Mouse (Mus musculus): ENCODE measurements around the gene Amdhd1.
A peak's percentile ranks its signal among the peaks of the same experiment; 100 is the strongest.
"Not testable (repeated sequence)": the region's sequence is repeated elsewhere in the genome, so short reads cannot be mapped to it uniquely, and the experiment has no call there.

Amdhd1 gene

DNA sequence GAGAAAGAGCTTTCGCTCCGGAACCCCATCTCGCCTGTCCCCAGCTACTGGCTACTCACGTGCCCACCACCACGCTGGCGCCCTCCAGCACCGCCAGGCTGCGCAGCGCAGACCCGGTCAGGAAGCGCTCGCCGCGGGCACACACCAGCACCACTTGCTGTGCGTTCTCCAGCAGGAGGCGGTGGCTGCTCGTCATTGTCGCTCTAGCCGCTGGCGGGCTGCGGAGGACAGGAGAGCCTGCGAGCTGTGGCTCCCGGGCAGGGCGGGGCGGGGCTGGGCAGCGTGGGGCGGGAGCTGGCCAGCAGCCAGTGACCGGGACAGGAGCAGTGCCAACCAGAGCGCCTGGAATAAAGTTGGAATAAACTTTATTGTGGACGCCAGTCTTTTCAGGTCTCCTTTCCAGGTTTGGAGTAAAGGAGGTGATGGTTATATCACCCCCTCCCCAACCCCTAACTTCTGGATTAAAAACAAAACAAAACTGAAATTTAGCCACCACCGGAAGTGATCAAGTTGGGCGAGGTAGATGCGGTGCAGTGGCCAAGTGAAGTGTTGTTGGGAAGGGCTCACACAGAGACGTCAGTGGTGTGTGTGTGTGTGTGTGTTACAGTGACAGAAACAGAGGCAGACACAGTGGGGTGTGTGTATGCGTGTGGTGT lies at the start of gene Amdhd1:
Amdhd1 (minus strand) TSS at position 259 of the 656 bp plus-strand sequence.
- DNase-seq, result peak; percentile 71

DNA sequence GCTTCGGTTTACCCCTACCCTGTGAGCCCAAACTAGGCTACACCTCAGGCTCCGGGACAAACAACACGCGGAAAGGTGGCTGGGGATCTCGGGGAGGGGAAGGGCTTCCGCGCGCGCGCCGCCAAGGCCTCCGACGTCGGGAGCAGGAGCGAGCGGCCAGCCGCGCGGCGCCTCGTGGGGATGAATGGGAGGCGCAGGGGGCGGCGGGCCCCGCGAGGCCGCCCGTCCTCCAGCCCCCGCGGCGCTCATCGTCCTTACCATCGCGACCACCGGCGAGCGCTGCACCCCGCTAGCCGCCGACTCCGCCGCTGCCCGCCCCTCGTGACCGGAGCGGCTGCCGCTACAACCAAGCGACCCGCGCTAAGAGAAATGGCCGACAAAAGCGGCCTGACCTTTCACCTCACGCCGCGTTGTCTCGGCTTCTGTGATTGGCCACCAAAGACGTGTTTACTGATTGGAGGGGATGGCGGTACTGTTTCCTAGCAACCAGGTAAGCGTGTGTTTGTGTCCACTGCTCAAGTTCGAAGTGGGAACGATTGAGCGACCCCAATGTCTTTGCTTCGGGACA lies 49.5 kb upstream of the Amdhd1 start, which contains the start of gene Snrpf:
Snrpf (minus strand) TSS at position 426 of the 568 bp plus-strand sequence.
- peak; percentile 93 for DNase-seq

DNA sequence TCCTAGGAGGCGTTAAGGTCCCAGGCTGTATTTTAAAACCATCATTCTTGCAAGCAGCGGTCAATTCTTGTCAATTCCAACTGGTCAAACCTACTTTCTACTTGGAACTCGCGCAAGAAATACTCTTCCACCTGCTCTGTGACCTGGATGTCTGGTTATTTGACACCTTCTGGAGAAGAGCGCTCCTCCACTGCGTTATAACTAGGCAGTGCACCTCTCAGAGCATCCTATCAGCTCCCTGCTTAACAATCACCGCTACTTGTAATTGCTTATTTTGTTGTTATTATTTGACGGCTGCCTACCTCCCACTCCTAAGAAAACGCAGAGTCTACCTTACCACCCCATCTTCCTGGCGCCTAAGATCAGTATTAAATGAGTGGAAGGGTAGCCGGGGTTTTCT lies 49.0 kb upstream of the Amdhd1 start:
- DNase-seq, result no peak

DNA sequence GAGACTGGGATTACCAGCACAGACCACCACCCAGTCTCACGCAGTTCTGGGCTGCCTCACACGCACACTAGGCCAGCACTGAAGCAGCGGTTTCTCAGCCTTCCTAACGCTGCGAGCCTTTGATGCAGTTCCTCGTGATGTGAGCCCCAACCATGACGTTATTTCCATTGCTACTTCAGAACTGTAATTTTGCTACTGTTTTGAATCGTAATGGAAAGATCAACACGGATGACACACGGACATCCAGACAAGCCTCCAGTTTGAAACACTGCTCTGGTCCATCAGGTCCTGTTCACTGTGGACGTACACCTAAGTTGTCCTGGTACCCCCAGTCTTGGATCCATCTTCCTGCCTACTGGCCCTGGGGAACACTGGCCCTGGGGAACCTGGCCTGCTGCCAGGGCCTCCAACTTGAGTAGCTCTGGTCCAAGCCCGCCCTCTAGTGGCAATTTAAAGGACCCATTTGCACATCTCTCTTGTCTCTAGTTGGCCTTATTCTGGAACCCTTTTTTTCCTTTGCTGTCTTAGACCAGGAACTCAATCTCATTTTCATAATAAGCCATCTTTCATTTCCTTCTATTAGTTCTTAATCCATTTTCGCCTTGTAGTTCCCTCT lies 37.5 kb upstream of the Amdhd1 start:
- peak; percentile 53 for DNase-seq

DNA sequence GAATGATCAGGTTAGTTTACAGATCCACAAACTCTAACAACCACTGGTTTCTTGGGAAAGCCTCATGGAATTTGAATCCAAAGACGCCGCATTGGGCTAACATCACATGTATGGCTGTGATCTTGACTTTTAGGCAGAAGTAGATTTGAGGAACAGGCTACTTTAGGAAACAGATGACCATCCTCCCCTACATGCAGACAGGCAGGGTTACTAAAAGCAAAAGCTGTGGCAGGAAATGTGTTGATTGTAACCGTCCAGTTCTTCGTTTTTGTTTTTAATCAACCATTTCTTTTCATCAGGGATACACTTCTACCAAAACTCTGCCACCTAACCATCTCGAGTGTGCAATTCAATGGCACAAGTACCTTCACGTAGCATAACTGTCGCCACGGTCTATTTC lies 36.1 kb upstream of the Amdhd1 start:
- DNase-seq, result no peak

DNA sequence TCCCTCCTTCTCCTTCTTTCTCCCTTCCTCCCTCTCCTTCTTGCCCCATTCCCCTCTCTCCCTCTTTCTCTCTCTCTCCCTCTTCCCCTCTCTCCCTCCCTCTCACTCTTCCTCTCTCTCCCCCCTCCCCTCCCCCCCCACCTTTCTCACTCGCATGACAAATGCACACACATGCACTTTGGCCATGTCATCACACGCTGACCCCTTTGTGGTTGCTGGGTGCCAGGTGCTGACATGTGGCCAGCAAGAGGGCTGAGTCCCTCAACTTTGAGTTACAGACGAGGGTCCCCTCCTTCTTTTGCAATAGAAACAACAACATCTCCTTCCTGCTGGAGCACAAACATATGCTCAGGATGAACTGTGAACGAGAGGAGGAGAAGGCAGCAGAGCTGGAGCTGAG lies 35.1 kb upstream of the Amdhd1 start:
- DNase-seq, result no peak

DNA sequence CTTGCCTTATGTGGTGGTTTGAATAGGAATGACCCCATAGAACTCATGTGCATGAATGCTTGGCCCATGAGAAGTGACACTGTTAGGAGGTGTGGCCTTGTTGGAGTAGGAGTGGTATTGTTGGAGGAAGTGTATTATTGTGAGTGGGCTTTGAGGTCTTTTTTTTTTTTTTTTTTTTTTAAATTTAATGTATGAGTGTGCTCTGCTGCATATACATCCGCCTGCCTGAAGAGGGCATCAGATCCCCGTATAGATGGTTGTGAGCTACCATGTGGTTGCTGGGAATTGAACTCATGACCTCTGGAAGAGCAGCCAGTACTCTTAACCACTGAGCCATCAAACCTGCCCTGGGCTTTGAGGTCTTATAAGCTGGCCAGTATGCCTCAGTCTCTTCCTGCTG lies 32.4 kb upstream of the Amdhd1 start:
- DNase-seq, result no peak

DNA sequence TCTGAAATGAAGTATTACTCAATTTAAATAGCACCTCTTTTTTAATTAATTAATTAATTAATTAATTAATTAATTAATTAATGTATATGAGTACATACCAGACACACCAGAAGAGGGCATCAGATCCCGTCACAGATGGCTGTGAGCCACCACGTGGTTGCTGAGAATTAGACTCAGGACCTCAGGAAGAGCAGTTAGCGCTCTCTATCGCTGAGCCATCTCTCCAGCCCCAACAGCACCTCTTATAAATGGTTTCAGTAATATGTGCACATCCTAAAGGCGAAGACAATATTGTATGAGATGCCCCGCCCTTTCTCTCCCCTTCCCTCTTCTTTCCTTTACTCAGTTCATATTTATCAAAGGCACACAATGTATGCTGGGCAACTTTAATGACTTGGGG lies 28.8 kb upstream of the Amdhd1 start:
- DNase-seq, result no peak

DNA sequence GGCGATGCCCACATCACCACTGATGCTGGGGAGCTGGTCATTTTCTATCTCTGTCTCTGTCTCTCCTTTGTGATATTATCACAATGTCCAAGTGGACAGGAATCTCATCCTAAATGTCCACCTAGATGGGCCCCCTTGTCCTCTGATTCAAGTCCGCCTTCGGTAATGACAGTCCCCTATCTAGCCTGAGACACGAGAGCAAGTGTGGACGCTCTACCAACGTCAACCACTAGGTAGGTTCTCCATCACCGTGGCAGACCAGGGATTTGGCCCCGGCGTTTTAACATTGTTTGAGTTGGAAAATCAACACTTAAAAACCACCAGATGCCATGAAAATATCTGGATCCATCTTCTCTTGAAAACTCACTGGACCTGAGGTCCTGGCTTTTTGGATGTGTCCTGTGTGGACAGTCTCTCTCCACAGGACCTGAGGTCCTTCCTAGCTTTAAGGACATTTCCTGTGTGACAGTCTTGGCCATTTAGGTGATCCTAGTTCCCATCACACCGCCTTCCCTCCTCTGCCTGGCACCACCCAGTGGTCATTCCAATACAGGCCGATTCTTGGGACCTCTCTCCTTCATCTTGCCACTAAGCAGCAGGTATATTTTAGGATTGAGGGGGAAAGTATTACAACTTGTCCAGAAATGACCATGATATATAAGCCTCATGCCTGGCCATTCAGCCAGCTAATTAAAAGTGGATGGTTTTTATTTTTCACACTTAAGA lies 28.2 kb upstream of the Amdhd1 start:
- no peak for DNase-seq

DNA sequence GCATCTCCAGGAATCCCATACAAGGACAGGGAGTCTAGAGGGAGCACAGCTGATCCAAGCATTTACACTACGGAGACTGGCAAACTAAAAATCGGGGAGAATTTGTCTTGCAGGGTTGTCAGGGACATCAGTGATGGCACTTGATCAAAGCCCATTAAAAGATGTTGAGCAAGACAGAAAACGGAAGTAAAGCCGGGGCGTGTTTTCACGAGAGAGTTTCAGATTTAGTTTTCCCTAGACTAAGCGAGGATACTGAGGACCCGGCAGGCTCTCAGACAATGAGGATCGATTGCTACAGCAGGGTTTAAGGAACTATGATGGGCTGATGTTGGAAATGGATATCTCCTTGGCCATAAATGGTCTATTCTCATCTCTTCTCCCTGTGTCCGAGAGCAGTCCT lies 27.2 kb upstream of the Amdhd1 start:
- DNase-seq, result no peak

DNA sequence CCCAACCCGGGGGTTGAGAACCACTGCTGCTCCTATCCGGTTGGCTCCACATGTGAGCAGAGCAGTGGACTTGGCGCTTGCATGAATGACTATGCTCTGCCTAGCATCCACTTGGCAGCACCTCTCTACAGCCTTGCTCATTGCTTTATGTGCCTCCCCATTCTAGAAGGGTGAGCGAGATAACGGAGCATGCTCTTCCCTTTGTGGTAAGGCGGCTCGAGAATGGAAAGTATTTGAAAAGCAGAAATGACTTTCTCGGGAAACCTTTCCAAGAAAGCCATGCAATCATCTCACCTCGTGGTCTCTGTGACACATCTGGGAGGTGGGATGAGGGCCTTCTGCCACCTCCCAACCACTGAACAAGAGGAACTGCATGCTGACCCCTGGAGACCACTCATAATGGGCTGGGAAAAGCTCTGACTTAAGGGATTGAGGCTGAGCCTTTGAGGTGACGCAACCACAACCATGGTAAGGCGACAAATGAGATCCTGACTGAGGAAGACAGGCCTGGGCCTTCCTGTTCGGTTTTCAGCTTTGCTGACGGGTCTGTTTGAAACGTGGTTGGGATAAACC lies 24.8 kb upstream of the Amdhd1 start:
- DNase-seq, result no peak

DNA sequence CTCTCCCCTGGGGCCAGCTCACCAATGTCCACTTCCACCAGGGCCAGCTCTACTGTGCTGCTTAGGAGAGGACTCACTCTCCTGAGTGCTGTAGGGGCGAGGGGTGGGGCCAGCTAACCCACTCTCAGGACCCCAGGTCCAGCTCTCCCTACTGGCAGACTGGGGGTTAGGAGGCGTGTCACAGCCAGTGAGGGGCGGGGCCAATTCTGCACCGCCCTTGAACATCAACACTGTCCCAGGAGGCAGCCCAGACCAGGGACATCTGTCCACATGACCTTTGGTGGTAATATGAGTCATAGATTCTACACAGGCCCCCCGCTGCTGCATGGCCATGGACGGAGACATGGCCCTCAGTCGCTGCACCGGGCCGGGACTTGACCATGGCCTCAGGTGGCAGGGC lies 20.0 kb upstream of the Amdhd1 start:
- no peak for DNase-seq

DNA sequence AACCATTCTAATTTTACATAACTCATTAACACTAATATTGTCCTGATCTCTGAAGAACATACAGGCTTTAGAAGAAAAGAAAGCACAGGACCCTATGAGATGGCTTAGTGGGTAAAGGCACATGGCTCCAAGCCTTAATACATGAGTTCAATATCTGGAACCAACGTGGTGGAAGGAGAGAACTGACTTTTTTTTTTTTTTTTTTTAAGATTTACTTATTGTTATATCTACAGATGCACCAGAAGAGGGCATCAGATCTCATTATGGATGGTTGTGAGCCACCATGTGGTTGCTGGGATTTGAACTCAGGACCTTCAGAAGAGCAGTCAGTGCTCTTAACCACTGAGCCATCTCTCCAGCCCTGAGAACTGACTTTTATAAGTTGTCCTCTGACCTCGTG lies 18.1 kb upstream of the Amdhd1 start:
- not testable (repeated sequence) for DNase-seq

DNA sequence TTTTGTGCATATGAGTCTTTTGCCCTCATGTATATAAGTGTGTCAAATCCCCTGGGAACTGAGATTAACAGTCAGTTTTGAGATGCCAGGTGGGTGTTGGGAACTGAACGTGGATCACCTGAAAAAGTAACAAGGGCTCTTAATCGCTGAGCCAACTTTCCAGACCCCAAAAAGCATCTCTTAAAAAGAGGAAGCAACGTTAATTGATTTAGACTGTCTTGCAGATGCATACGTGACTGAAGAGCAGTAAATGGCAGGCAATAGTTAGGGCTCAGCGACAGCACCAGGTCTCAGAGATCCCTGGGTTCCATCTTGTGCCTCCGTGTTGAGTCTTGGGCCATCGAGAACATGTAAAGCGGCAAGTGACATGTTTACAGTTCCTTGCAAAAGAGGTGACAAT lies 12.8 kb upstream of the Amdhd1 start:
- no peak for DNase-seq

DNA sequence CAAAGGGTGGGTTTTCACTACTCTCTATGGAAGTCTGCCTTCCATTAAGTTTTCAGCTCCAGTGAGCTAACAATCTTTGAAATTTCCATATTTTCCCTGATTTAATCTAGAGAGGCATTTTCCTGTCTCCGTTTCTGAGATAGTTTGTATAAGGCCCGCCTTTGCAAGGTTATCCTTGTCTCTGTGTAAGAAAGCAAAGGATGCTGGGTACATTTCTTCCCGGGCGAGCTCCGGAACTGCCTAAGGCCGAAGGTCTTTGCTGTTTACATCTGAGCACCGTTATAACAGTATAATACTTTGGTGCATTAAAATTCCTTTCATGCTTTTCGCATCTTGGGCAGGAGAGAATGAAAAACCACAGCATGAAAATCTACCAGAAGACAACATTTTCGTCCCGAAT lies 10.0 kb upstream of the Amdhd1 start:
- no peak for DNase-seq

DNA sequence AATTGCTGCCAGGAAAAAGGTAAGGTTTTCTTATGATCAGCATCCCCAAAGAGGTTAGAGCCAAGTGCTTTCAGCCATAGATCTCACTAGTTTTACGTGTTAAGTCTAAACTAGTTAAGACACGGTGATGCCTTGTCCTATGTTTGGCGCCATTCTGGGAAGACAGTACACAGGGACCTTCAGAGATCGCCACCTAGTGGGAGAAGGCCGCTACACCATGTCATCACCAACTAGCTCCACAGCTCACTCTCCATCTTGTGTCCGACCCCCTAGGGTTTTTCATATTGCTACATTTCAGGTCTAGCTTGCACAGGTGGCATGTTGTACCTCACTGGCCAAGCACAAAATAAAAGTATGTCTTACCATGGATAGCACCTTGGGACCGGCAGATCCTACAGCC lies 9.2 kb upstream of the Amdhd1 start:
- peak; percentile 42 for DNase-seq

DNA sequence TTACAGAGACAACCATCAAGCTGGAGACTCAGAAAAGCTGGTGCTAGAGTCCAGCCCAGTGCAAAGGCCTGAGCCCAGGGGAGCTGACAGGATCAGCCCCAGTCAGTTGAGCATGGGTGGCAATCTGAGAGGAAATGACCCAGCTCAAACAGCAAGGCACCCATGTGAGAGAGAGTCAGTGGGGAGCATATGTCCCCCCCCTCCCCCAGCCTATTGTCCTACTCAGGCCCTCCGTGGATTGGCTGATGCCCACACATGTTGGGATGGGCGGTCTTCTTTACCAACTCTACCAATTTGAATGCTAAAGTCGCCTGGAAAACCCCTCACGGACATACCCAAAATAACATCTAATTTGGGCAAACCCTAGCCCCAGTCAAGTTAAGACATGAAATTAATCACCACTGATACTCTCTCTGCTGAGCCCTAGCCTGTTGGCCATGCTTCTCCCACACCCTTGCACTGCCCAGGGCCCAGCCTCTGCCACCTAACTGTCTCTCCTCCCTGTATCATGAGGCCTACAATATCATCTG lies 8.0 kb upstream of the Amdhd1 start:
- no peak for DNase-seq

DNA sequence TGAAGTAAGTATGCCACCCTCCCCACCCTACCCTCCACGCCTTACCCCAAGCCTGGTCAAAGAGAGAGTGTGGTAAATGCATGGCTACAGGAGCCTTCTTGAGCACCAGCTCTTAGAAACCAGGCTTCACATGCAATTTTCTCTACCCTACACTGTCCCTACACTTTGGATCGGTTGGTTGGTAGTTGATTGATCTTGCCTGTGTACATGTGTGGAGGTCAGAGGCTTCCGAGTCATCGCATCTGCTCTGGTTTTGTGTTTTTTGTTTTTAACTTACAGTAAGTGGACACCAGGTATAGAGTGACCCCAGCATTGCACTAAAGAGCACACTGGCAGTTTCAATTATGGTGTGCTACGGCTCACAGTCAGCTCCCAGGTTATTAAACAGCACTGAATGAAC lies 4.3 kb upstream of the Amdhd1 start:
- DNase-seq, result no peak

DNA sequence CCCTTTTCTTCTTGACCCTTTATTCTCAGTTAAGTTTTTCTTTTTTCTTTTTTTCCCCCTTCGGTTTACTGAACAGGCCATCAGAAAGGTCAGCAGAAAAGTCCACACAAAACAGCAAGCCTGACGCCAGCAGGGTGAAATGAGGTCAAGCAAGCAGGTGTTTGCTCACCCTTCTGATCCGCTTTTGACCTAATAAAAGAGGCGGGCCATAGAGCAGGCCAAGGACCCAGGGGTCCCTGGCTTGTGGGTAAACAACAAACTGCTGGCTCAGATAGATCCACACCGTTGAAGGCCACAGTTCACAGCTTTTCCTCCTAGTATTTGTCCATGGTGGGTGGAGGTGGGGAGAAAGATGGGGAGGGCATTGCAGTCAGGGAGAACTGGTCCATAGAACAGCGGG lies 3.3 kb upstream of the Amdhd1 start:
- peak; percentile 4 for DNase-seq

DNA sequence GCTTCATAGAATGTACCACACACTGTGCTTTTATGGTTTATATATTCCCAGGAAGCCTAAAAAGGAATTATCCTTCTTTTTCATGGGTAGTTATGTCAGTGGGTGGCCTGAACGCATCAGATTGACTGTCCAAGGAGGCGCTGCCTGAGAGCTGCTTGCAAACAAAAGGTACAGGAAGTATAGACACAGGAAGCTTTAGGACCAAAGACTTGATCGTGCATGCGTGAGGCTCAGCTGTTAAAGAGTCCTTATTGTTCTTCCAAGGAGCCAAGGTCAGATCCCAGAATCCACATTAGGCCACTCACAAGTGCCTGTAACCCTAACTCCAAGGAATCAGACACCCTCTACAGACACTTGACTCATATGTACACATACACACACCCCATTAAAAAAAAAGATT lies 2.5 kb upstream of the Amdhd1 start:
- no peak for DNase-seq

DNA sequence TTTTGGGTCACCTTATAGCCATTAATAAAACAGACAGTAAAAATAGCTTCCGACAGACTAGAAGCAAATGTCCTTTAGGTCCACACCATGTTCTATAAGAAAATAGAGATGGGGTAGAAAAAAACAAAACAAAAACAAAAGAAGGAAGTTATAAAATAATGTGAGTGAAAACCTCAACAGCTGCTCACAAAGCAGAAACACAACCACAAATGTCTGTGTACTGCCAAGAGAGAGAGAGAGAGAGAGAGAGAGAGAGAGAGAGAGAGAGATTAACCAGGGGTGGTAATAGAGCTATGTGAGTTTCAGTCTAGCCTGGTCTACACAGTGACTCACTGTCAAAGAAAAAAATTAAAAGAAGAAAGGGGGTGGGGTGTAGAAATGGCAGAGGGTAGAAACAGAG lies 1.8 kb upstream of the Amdhd1 start:
- DNase-seq, result no peak

DNA sequence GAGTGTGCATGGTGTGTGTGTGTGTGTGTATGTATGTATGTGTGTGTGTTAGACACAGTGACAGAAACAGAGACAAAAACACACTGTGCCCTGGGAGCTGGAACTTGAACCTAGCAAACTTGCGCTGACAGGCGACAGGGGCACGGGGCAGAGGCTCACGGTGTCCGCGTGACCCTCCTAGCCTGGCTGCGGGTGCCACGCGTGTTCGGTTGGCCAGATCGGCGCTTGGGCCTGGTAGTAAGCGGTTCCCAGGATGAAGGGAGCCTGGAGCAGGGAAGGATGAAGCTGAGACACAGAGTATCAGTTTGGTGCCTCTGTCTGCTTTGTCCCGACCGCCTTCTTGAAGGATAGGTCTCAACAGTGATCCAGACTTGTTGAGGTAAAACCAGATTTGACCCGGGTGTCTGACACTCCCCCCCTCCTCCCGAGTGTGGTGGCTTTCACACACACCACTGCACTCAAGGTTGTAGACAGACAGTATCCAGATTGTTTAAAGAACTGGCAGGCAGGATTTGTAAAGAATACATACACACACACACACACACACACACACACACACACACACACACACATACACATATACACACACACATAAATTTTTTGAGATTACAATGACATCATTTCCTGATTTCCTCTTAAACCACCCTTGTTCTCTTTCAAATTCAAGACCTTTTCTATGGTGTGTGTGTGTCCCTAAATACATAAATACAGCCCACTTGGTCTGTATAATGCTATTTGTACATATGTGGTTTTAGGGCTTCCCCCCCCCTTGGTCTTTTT lies 788 bp upstream of the Amdhd1 start, which contains the start of gene Ccdc38:
Ccdc38 (plus strand) TSS at position 202 of the 780 bp plus-strand sequence.
- DNase-seq, result no peak

Measured in kidney, adult 11 months (tissue).